ENCODE assay signal across 12 mouse cellular contexts in the genomic region with DNA sequence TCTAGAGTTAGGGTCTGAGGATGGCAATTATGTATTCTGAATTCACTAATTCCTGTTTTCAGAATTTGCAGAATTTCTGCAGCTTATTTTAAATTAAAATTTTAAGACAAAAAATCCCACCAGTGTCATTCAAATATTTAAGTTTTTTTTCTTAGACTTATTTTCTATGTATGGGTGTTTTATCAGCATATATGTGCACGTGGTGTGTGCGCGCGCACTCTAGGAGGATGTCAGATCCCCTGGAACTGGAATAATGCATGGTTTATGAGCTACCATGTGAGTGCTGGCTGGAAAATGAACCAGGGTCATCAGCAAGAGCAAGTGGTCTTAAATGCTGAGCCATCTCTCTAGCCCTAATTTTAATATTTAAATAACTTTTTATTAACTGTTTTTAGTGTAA. TPM values are rescaled to one million over a fixed set of nuclear protein-coding genes. Genes with fewer than 3 reads are reported as not detected.
DNase-seq lines count a peak whose midpoint lies in the region; ATAC-seq and TF ChIP-seq lines count a peak whose summit lies in the region.
"Had no signal": no experiment of that assay in that cellular context is flagged by ENCODE, and none has a peak within 500 bp of the region (broad histone marks: within the 10 kb centered on the region; RNA-seq: fewer than 3 reads in every experiment).

No protein-coding gene starts in this region.

- no peaks in the 10 kb centered on the region for H3K27me3 ChIP-seq in heart, postnatal 0 days (ENCODE audit: control insufficient read depth, insufficient read depth, low read length)
- H3K27me3 ChIP-seq in forebrain, embryonic 10.5 days (ENCODE audit: poor library complexity, severe bottlenecking): no peaks in the 10 kb centered on the region
- H3K27me3 ChIP-seq in hindbrain, embryonic 16.5 days (replicated peaks; ENCODE audit: control insufficient read depth, insufficient read depth, low read length): no peaks in the 10 kb centered on the region
- H3K27me3 ChIP-seq in midbrain, embryonic 13.5 days: no peaks in the 10 kb centered on the region
- H3K27me3 ChIP-seq in kidney, adult 2 months (replicated peaks; ENCODE audit: control insufficient read depth, insufficient read depth, low read length): no peaks in the 10 kb centered on the region

- no peak overlapping the region for H3K27ac ChIP-seq in heart, postnatal 0 days (ENCODE audit: low read depth)
- no peak overlapping the region for H3K27ac ChIP-seq in forebrain, embryonic 10.5 days
- no peak overlapping the region for H3K27ac ChIP-seq in hindbrain, embryonic 16.5 days (ENCODE audit: low read depth, low read length)
- H3K27ac ChIP-seq in midbrain, embryonic 13.5 days: no peak overlapping the region
- H3K27ac ChIP-seq in kidney, adult 2 months (ENCODE audit: insufficient read depth, low read depth, low read length): no peak overlapping the region

- 93% methylated on average over 4 of the region's 4 CpGs for WGBS in heart, postnatal 0 days
- 90% methylated on average over 4 of the region's 4 CpGs for WGBS in forebrain, embryonic 10.5 days
- 88% methylated on average over 4 of the region's 4 CpGs for WGBS in hindbrain, embryonic 16.5 days
- WGBS in midbrain, embryonic 13.5 days: 91% methylated on average over 4 of the region's 4 CpGs
- WGBS in kidney, adult 2 months: 99% methylated on average over 4 of the region's 4 CpGs

- TF ChIP-seq CTCF in heart, postnatal 0 days (IDR thresholded peaks at IDR 0.05; ENCODE audit: low read depth): no peak
- no peak for TF ChIP-seq CTCF in kidney, adult 2 months (conservative IDR thresholded peaks at IDR 0.05; ENCODE audit: insufficient read depth, insufficient read length, low read depth, low read length)

- ATAC-seq in heart, postnatal 0 days (ENCODE audit: insufficient read depth, low read depth): no peak
- no peak for ATAC-seq in hindbrain, embryonic 16.5 days
- no peak for ATAC-seq in midbrain, embryonic 13.5 days

- no peak for DNase-seq in heart, postnatal 0 days (ENCODE audit: low spot score)
- no peak for DNase-seq in heart, adult 8-10 months (ENCODE audit: low spot score)
- DNase-seq in forebrain, embryonic 10.5 days (ENCODE audit: extremely low spot score, low spot score): no peak
- no peak for DNase-seq in cerebellum, postnatal 10 days
- no peak for DNase-seq in kidney, adult 2 months
- DNase-seq in kidney, postnatal 14 days: no peak
- DNase-seq: cerebellum, adult 11-12 months; kidney, postnatal 10 days; lung, adult 2 months; thymus, postnatal 4 days had no signal

- peaks cover 8% of the 10 kb centered on the region; the same call in 1 of the 2 replicates for H3K36me3 ChIP-seq in heart, postnatal 0 days (replicated peaks; ENCODE audit: control insufficient read depth, insufficient read depth, low read length)
- H3K36me3 ChIP-seq in forebrain, embryonic 10.5 days (replicated peaks): peaks cover 16% of the 10 kb centered on the region
- H3K36me3 ChIP-seq in hindbrain, embryonic 16.5 days (ENCODE audit: control insufficient read depth, insufficient read depth, low read length): no peaks in the 10 kb centered on the region
- H3K36me3 ChIP-seq in midbrain, embryonic 13.5 days: 0 out of 2 replicates have a peak, but pooled peaks cover 4% of the 10 kb centered on the region
- no peaks in the 10 kb centered on the region for H3K36me3 ChIP-seq in kidney, adult 2 months (ENCODE audit: control insufficient read depth, insufficient read depth, low read length)

- H3K9me3 ChIP-seq in heart, postnatal 0 days (replicated peaks; ENCODE audit: control insufficient read depth, low read length): no peaks in the 10 kb centered on the region
- H3K9me3 ChIP-seq in forebrain, embryonic 10.5 days: no peaks in the 10 kb centered on the region
- H3K9me3 ChIP-seq in hindbrain, embryonic 16.5 days (ENCODE audit: control insufficient read depth, low read length): no peaks in the 10 kb centered on the region
- H3K9me3 ChIP-seq in midbrain, embryonic 13.5 days: no peaks in the 10 kb centered on the region

- no peak for TF ChIP-seq POLR2A in kidney, adult 2 months (IDR thresholded peaks at IDR 0.05; ENCODE audit: low read depth, low read length)

- H3K4me1 ChIP-seq in heart, postnatal 0 days (ENCODE audit: control insufficient read depth, insufficient read depth): peaks cover 19% of the 10 kb centered on the region
- H3K4me1 ChIP-seq in forebrain, embryonic 10.5 days: peaks cover 33% of the 10 kb centered on the region
- H3K4me1 ChIP-seq in hindbrain, embryonic 16.5 days (ENCODE audit: control insufficient read depth, insufficient read depth, low read depth, low read length): peaks cover 23% of the 10 kb centered on the region
- H3K4me1 ChIP-seq in midbrain, embryonic 13.5 days (replicated peaks): peaks cover 31% of the 10 kb centered on the region
- no peaks in the 10 kb centered on the region for H3K4me1 ChIP-seq in kidney, adult 2 months (ENCODE audit: control insufficient read depth, insufficient read depth, low read length)

- TF ChIP-seq EP300 in heart, postnatal 0 days (IDR thresholded peaks at IDR 0.05; ENCODE audit: low read depth): no peak

- H3K4me3 ChIP-seq in heart, postnatal 0 days (ENCODE audit: low read depth, low read length): no peak overlapping the region
- H3K4me3 ChIP-seq in forebrain, embryonic 10.5 days: peak overlapping the region; percentile 73
- H3K4me3 ChIP-seq in hindbrain, embryonic 16.5 days (ENCODE audit: low read length): peak overlapping the region; percentile 91; the same call in 1 of the 2 replicates
- peak overlapping the region; percentile 68 for H3K4me3 ChIP-seq in midbrain, embryonic 13.5 days (replicated peaks)
- H3K4me3 ChIP-seq in kidney, adult 2 months (ENCODE audit: insufficient read depth, low read depth, low read length): no peak overlapping the region

- 0 out of 2 replicates have a peak overlapping the region, but pooled peaks have one; percentile 74 for H3K9ac ChIP-seq in heart, postnatal 0 days (replicated peaks; ENCODE audit: low read depth, low read length)
- no peak overlapping the region for H3K9ac ChIP-seq in hindbrain, embryonic 16.5 days (ENCODE audit: low read depth, low read length)
- H3K9ac ChIP-seq in midbrain, embryonic 13.5 days (replicated peaks): no peak overlapping the region

- H3K4me2 ChIP-seq in heart, postnatal 0 days (ENCODE audit: low read depth, low read length): no peak overlapping the region
- H3K4me2 ChIP-seq in hindbrain, embryonic 16.5 days (ENCODE audit: low read length): peak overlapping the region; percentile 75
- peak overlapping the region; percentile 55 for H3K4me2 ChIP-seq in midbrain, embryonic 13.5 days (replicated peaks)

RNA-seq across cellular contexts. Expression of gene Zfp322a, which starts 1.1 kb away (rescaled TPM):
- total RNA-seq in heart, postnatal 0 days (2014; rRNA removed; ENCODE audit: low replicate concordance): 10.0 and 11.9 TPM in 2 replicates
- polyA plus RNA-seq in heart, postnatal 0 days (2015; fragmentation: Nextera tagmentation; extraction: Ambion mirVana): 27.0 and 28.1 TPM in 2 replicates
- total RNA-seq in heart, adult 8-10 months (2022): 10 to 100 TPM; 12.3 to 15.4 (median 14.7) TPM
- polyA plus RNA-seq in forebrain, embryonic 10.5 days (2016; fragmentation: Nextera tagmentation; extraction: Ambion mirVana): 57.1 and 58.7 TPM in 2 replicates
- polyA plus RNA-seq in hindbrain, embryonic 16.5 days (2015; fragmentation: Nextera tagmentation; extraction: Ambion mirVana): 46.2 and 48.2 TPM in 2 replicates
- polyA plus RNA-seq in midbrain, embryonic 13.5 days (2015; fragmentation: Nextera tagmentation; extraction: Ambion mirVana): 56.3 and 58.9 TPM in 2 replicates
- polyA plus RNA-seq in kidney, adult 2 months (2012; rRNA removed): 1.1 and 1.9 TPM in 2 replicates

RNA-seq across cellular contexts. Expression of gene Abt1, which starts 53.6 kb away (rescaled TPM):
- total RNA-seq in heart, postnatal 0 days (2014; rRNA removed; ENCODE audit: low replicate concordance): 6.7 and 7.4 TPM in 2 replicates
- 6.8 and 7.2 TPM in 2 replicates for polyA plus RNA-seq in heart, postnatal 0 days (2015; fragmentation: Nextera tagmentation; extraction: Ambion mirVana)
- 1 to 10 TPM; 4.1 to 4.8 (median 4.7) TPM for total RNA-seq in heart, adult 8-10 months (2022)
- 15.3 and 15.5 TPM in 2 replicates for polyA plus RNA-seq in forebrain, embryonic 10.5 days (2016; fragmentation: Nextera tagmentation; extraction: Ambion mirVana)
- 9.8 and 10.1 TPM in 2 replicates for polyA plus RNA-seq in hindbrain, embryonic 16.5 days (2015; fragmentation: Nextera tagmentation; extraction: Ambion mirVana)
- 10.8 TPM in 2 replicates for polyA plus RNA-seq in midbrain, embryonic 13.5 days (2015; fragmentation: Nextera tagmentation; extraction: Ambion mirVana)
- 3.3 and 3.9 TPM in 2 replicates for polyA plus RNA-seq in kidney, adult 2 months (2012; rRNA removed)

Comparison
In these comparisons a context has a peak if more than half of its experiments do, and no peak if none do; other contexts are left out.
1. H3K4me3 ChIP-seq: peak in forebrain, embryonic 10.5 days (single experiment), hindbrain, embryonic 16.5 days (single experiment) and midbrain, embryonic 13.5 days (single experiment); none in heart, postnatal 0 days (single experiment) and kidney, adult 2 months (single experiment).